Mouse (Mus musculus) intestine, embryonic 14.5 days (tissue): ENCODE data around the gene Gnaz. TPM values are rescaled to one million over a fixed set of nuclear protein-coding genes. Genes with fewer than 3 reads are reported as not detected.

Experiments used
- ATAC-seq: fragments of 200-750 bp; cut with Nextera tagmentation; replicated peaks from 2 replicates; pipeline ENCODE4 v1.8.0; 2017; ENCODE audit warnings: low read depth, moderate number of reproducible peaks, moderate TSS enrichment, moderate library complexity; ENCODE audit not compliant: low FRiP score, low TSS enrichment
- DNase-seq: peaks from one replicate; pipeline ENCODE4 v3.0.0-alpha.2; 2018; ENCODE audit warnings: low spot score
- H3K27ac ChIP-seq: fragments of 300-500 bp; sonication (generic); 2 replicates; pipeline ENCODE4 v1.5.1; 2014; ENCODE audit warnings: low read depth, mild to moderate bottlenecking, control low read depth
- H3K27me3 ChIP-seq: fragments of 300-500 bp; sonication (generic); replicated peaks from 2 replicates; pipeline ENCODE4 v1.6.1; 2014; ENCODE audit warnings: low read length, control low read depth; ENCODE audit not compliant: control insufficient read depth, insufficient read depth
- H3K36me3 ChIP-seq: fragments of 300-500 bp; sonication (generic); 2 replicates; pipeline ENCODE4 v1.6.1; 2014; ENCODE audit warnings: low read length, control low read depth; ENCODE audit not compliant: control insufficient read depth, insufficient read depth
- H3K4me1 ChIP-seq: fragments of 300-500 bp; sonication (generic); replicated peaks from 2 replicates; pipeline ENCODE4 v1.6.1; 2014; ENCODE audit warnings: low read length, control low read depth, mixed read lengths; ENCODE audit not compliant: control insufficient read depth, insufficient read depth
- H3K4me2 ChIP-seq: fragments of 300-500 bp; sonication (generic); 2 replicates; pipeline ENCODE4 v1.6.1; 2014; ENCODE audit warnings: low read length
- H3K4me3 ChIP-seq: fragments of 300-500 bp; sonication (generic); 2 replicates; pipeline ENCODE4 v1.5.1; 2014; ENCODE audit warnings: low read depth, low read length, control low read depth, mixed read lengths
- H3K9ac ChIP-seq: fragments of 300-500 bp; sonication (generic); 2 replicates; pipeline ENCODE4 v1.6.1; 2014; ENCODE audit warnings: mild to moderate bottlenecking, low read length
- H3K9me3 ChIP-seq: fragments of 300-500 bp; sonication (generic); 2 replicates; pipeline ENCODE4 v1.6.1; 2016; ENCODE audit warnings: low read length, control low read depth; ENCODE audit not compliant: control insufficient read depth
- WGBS: fragments of 180-500 bp; shearing (Covaris S2); extraction: QIAGEN DNeasy Blood & Tissue Kit; methylation state at CpG from one replicate; pipeline ENCODE4 v1.1.7; 2014; 5-methylcytosine and 5-hydroxymethylcytosine counted together
- polyA plus RNA-seq: library from polyadenylated mRNA; unstranded; fragments of >200 nt; fragmentation: Nextera tagmentation; extraction: Ambion mirVana; gene quantifications from 2 replicates; pipeline ENCODE4 v1.2.1, GENCODE M21; 2014

Gene Gnaz
- polyA plus RNA-seq, 1 experiment from 2014 or later, result 3.9 TPM

- Histone ChIP-seq H3K27me3 (no peaks in the 10 kb centered on the region), H3K4me3 (no peak overlapping the region), H3K4me1 (no peaks in the 10 kb centered on the region), H3K4me2 (no peak overlapping the region), H3K9ac (no peak overlapping the region), H3K9me3 (no peaks in the 10 kb centered on the region), H3K36me3 (peaks cover 5% of the 10 kb centered on the region; the same call in 1 of the 2 replicates), H3K27ac (no peak overlapping the region)
- ATAC-seq, result no peak
- 93% methylated on average over 7 of the region's 7 CpGs for WGBS
- no peak for DNase-seq
Measured at GRCm38 (mm10) chr10:75048711-75049110, 81.7 kb downstream of the Gnaz start.

GRCm38 (mm10) chr10:75051364-75052074, 84.5 kb downstream of the Gnaz start:
- Histone ChIP-seq H3K4me2 (no peak overlapping the region), H3K4me3 (no peak overlapping the region), H3K9me3 (no peaks in the 10 kb centered on the region), H3K27me3 (no peaks in the 10 kb centered on the region), H3K4me1 (peaks cover 13% of the 10 kb centered on the region; the same call in 1 of the 2 replicates), H3K27ac (no peak overlapping the region), H3K36me3 (no peaks in the 10 kb centered on the region), H3K9ac (no peak overlapping the region)
- no peak for ATAC-seq
- no peak for DNase-seq
- WGBS, result 94% methylated on average over 21 of the region's 21 CpGs

GRCm38 (mm10) chr10:75052902-75053301, 85.9 kb downstream of the Gnaz start:
- H3K36me3 ChIP-seq, result no peaks in the 10 kb centered on the region
- H3K9ac ChIP-seq, result no peak overlapping the region
- WGBS, result 80% methylated on average over 8 of the region's 8 CpGs
- peaks cover 14% of the 10 kb centered on the region; the same call in 1 of the 2 replicates for H3K4me1 ChIP-seq
- H3K4me2 ChIP-seq, result no peak overlapping the region
- no peaks in the 10 kb centered on the region for H3K27me3 ChIP-seq
- DNase-seq (no peak), ATAC-seq (no peak)
- H3K27ac ChIP-seq, result no peak overlapping the region
- H3K4me3 ChIP-seq, result no peak overlapping the region
- H3K9me3 ChIP-seq, result no peaks in the 10 kb centered on the region

- no peak overlapping the region for H3K27ac ChIP-seq
- H3K36me3 ChIP-seq, result no peaks in the 10 kb centered on the region
- H3K27me3 ChIP-seq, result no peaks in the 10 kb centered on the region
- H3K4me3 ChIP-seq, result no peak overlapping the region
- WGBS, result 73% methylated on average over 4 of the region's 4 CpGs
- no peak overlapping the region for H3K4me2 ChIP-seq
- ATAC-seq (no peak), DNase-seq (no peak)
- peaks cover 17% of the 10 kb centered on the region; the same call in 1 of the 2 replicates for H3K4me1 ChIP-seq
- no peak overlapping the region for H3K9ac ChIP-seq
- no peaks in the 10 kb centered on the region for H3K9me3 ChIP-seq
Measured at GRCm38 (mm10) chr10:75053655-75054054, 86.7 kb downstream of the Gnaz start.

DNA sequence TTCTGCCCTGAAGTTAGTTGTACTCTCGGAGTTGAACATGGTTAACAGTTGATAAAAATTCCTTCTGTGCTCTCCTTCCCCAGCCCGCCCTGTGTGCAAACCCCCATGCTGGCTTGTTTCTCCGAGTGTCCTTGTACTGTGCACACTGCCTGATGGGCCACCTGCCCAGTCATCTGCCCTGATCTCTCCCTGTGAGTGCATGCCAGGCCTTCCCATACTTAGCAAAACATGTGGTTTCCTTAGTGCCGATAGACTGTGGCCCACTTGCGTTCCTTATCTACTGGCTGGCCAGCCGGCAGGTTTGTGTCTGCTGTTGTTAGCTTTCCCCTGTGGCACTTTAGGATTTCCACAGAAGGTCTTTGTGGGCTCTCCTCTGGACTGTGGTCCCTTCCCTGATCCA, 87.1 kb downstream of the Gnaz start:
- 53% methylated on average over 6 of the region's 6 CpGs for WGBS
- Histone ChIP-seq H3K9ac (no peak overlapping the region), H3K4me3 (no peak overlapping the region), H3K9me3 (no peaks in the 10 kb centered on the region), H3K27me3 (no peaks in the 10 kb centered on the region), H3K4me1 (peaks cover 20% of the 10 kb centered on the region; the same call in 1 of the 2 replicates), H3K36me3 (no peaks in the 10 kb centered on the region), H3K4me2 (no peak overlapping the region), H3K27ac (no peak overlapping the region)
- DNase-seq (no peak), ATAC-seq (no peak)

DNA sequence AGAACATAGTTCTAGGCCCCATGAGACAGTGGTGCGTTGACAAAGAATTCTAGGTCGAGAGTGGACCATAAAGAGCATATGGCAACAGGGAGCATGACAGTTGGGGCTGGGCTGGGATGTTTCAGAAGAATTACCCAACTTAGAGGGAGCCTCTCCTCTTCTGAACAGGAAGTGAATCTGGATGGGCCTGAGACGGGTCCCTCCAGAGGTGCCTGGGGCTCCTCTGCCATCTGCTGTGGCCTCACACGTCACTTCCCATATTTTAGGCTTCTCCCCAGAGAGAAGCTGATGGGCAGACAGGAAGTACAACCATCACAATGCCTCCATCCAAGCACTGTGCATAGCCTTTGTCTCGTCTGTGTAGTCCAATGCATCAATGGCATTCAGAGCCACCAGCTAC, 88.7 kb downstream of the Gnaz start:
- Histone ChIP-seq H3K4me3 (no peak overlapping the region), H3K4me2 (no peak overlapping the region), H3K9ac (no peak overlapping the region), H3K27me3 (no peaks in the 10 kb centered on the region), H3K36me3 (no peaks in the 10 kb centered on the region), H3K4me1 (peaks cover 24% of the 10 kb centered on the region; the same call in 1 of the 2 replicates), H3K27ac (no peak overlapping the region), H3K9me3 (no peaks in the 10 kb centered on the region)
- WGBS, result 70% methylated on average over 5 of the region's 5 CpGs
- DNase-seq, result no peak
- no peak for ATAC-seq

GRCm38 (mm10) chr10:75056255-75056654, 89.3 kb downstream of the Gnaz start:
- no peak overlapping the region for H3K4me2 ChIP-seq
- no peak overlapping the region for H3K4me3 ChIP-seq
- no peaks in the 10 kb centered on the region for H3K36me3 ChIP-seq
- no peaks in the 10 kb centered on the region for H3K9me3 ChIP-seq
- WGBS, result 20% methylated on average over 4 of the region's 4 CpGs
- DNase-seq (no peak), ATAC-seq (no peak)
- no peak overlapping the region for H3K27ac ChIP-seq
- peaks cover 24% of the 10 kb centered on the region; the same call in 1 of the 2 replicates for H3K4me1 ChIP-seq
- H3K9ac ChIP-seq, result no peak overlapping the region
- H3K27me3 ChIP-seq, result no peaks in the 10 kb centered on the region

GRCm38 (mm10) chr10:75058336-75058735, 91.4 kb downstream of the Gnaz start:
- Histone ChIP-seq H3K36me3 (no peaks in the 10 kb centered on the region), H3K4me3 (no peak overlapping the region), H3K27me3 (no peaks in the 10 kb centered on the region), H3K9me3 (no peaks in the 10 kb centered on the region), H3K4me1 (peaks cover 40% of the 10 kb centered on the region), H3K9ac (no peak overlapping the region), H3K4me2 (no peak overlapping the region), H3K27ac (no peak overlapping the region)
- DNase-seq (no peak), ATAC-seq (no peak)
- 58% methylated on average over 8 of the region's 8 CpGs for WGBS
